Mouse (Mus musculus): ENCODE results near the gene Hfe.

DNA sequence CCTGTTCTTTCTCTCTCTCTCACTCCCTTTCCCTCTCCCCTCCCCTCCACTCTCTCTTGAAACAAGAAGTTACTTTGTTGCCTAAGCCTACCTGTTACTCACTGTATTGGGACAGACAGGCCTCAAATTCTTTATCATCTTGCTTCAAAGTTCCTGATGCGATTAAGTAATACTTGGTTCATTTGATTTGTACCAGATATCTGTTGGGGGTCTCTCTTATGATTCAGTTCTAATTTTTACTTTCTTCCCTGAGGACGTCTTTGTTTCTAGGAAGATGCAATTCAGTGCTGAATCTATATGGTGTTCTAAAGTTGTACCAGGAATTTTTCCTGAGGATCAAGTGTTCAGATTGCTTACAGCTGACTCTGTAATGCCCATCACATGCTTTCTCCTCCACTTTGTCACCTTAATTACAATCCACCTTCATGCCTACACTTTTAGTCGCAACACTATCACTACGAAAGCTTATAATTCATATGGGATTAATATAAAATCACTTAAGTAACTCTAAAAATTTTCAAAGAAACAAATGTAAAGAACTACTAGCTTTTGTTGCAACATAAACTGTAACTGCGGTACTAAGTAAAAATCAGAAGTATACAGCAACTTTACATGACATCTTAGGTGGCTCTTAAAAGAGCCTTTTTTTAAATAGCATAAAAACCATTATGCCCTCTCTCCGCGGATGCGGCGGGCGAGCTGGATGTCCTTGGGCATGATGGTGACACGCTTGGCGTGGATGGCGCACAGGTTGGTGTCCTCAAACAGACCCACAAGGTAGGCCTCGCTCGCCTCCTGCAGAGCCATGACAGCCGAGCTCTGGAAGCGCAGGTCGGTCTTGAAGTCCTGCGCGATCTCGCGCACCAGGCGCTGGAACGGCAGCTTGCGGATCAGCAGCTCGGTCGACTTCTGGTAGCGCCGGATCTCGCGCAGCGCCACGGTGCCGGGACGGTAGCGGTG lies 34.0 kb upstream of the Hfe start:
- no peak for TF ChIP-seq CTCF (IDR thresholded peaks at IDR 0.05)
- TF ChIP-seq EP300 (IDR thresholded peaks at IDR 0.05): no peak
